Mouse (Mus musculus) heart, postnatal 0 days (tissue): ENCODE data around the gene Cdh1.

ENCODE experiments used
- CTCF ChIP-seq: IDR thresholded peaks from 2 replicates; pipeline ENCODE4 v1.5.1; 2016; ENCODE audit warnings: antibody characterized with exemption, control low read depth, low read depth
- EP300 ChIP-seq: IDR thresholded peaks from 2 replicates; pipeline ENCODE4 v1.6.1; 2016; ENCODE audit warnings: antibody characterized with exemption, low read depth

DNA sequence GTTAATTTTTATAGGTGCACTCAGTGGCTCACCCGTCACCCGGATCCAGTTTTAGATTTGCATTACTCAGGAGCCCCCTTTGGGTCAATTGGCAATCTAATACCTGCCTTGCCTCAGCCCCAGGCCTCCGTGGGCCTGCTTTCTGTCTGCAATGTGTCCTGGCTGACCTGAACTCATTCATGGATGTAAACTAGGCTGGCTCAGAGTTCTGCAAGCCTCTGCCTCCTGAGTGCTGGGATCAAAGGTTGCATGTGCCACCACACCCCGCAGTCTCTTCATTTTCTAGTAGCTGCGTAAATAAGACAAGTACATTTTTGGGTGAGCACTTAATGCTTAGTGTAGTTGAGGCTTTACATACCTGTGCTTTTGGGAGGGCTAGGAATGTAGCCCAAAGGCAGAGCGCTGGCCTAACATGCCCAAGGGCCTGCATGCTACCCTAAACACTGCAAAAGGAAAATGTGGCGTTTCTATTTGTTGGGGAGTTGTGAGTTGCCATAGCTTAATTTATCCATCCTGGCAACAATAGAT lies 35.7 kb downstream of the Cdh1 start:
- TF ChIP-seq CTCF (no peak), EP300 (no peak)
